Mouse (Mus musculus) forebrain, embryonic 10.5 days (tissue): Measurements from ENCODE around the gene Cygb. TPM values are rescaled to one million over a fixed set of nuclear protein-coding genes. Genes with fewer than 3 reads are reported as not detected.
"Not testable (repeated sequence)": the region's sequence is repeated elsewhere in the genome, so short reads cannot be mapped to it uniquely, and the experiment has no call there.

Experiments
- DNase-seq: peaks from one replicate; pipeline ENCODE4 v3.0.0-alpha.2; 2017; ENCODE audit warnings: low spot score; ENCODE audit errors: extremely low spot score
- H3K27ac ChIP-seq: fragments of 300-500 bp; sonication (generic); 2 replicates; pipeline ENCODE4 v1.5.1; 2016; ENCODE audit warnings: mild to moderate bottlenecking
- H3K27me3 ChIP-seq: fragments of 300-500 bp; sonication (generic); 2 replicates; pipeline ENCODE4 v1.6.1; 2016; ENCODE audit warnings: mild to moderate bottlenecking; ENCODE audit not compliant: poor library complexity, severe bottlenecking
- H3K36me3 ChIP-seq: fragments of 300-500 bp; sonication (generic); replicated peaks from 2 replicates; pipeline ENCODE4 v1.6.1; 2016; ENCODE audit warnings: mild to moderate bottlenecking, moderate library complexity
- H3K4me1 ChIP-seq: fragments of 300-500 bp; sonication (generic); 2 replicates; pipeline ENCODE4 v1.6.1; 2016
- H3K4me3 ChIP-seq: fragments of 300-500 bp; sonication (generic); 2 replicates; pipeline ENCODE4 v1.5.1; 2016; ENCODE audit warnings: mild to moderate bottlenecking, moderate library complexity
- H3K9me3 ChIP-seq: fragments of 300-500 bp; sonication (generic); 2 replicates; pipeline ENCODE4 v1.6.1; 2016; ENCODE audit warnings: mild to moderate bottlenecking, moderate library complexity
- WGBS: fragments of 180-500 bp; shearing (Covaris S2); methylation state at CpG from one replicate; pipeline ENCODE4 v1.1.7; 2016; 5-methylcytosine and 5-hydroxymethylcytosine counted together
- polyA plus RNA-seq: library from polyadenylated mRNA; unstranded; fragments of >200 nt; fragmentation: Nextera tagmentation; extraction: Ambion mirVana; gene quantifications from 2 replicates; pipeline ENCODE4 v1.2.1, GENCODE M21; 2016

Cygb gene
- polyA plus RNA-seq, 1 experiment from 2014 or later: 2.5 TPM

- Histone ChIP-seq H3K36me3 (peaks cover 82% of the 10 kb centered on the region), H3K9me3 (no peaks in the 10 kb centered on the region), H3K4me1 (peaks cover 1% of the 10 kb centered on the region; the same call in 1 of the 2 replicates), H3K27ac (no peak overlapping the region), H3K27me3 (no peaks in the 10 kb centered on the region), H3K4me3 (no peak overlapping the region)
- no peak for DNase-seq
- WGBS: 85% methylated on average over 14 of the region's 14 CpGs
These were observed 28.5 kb upstream of the Cygb start for GRCm38 (mm10) chr11:116682501-116683144.

DNA sequence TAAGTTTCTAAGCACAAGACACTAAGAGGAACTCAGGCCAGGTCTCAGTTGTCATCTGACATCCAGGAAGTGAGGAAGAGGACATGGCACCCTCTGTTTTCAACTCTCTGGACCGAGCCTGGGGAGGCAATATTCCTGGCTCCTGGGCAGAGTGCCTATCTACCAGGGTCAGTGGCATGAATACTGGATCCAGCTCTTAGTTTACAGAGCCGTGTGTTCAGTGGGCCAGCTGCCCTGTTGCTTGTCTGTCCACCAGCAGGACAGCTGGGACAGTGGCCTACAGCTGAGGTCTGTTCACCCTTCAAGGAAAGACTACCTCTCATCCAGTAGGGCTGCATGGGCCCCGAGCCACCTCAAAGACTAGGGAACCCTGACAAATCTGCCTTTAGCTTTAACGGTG, 27.0 kb upstream of the Cygb start:
- no peak overlapping the region for H3K27ac ChIP-seq
- no peaks in the 10 kb centered on the region for H3K4me1 ChIP-seq
- no peak for DNase-seq
- H3K27me3 ChIP-seq: no peaks in the 10 kb centered on the region
- peaks cover 95% of the 10 kb centered on the region for H3K36me3 ChIP-seq
- no peaks in the 10 kb centered on the region for H3K9me3 ChIP-seq
- no peak overlapping the region for H3K4me3 ChIP-seq
- whole genome bisulfite sequencing: 89% methylated on average over 4 of the region's 4 CpGs

DNA sequence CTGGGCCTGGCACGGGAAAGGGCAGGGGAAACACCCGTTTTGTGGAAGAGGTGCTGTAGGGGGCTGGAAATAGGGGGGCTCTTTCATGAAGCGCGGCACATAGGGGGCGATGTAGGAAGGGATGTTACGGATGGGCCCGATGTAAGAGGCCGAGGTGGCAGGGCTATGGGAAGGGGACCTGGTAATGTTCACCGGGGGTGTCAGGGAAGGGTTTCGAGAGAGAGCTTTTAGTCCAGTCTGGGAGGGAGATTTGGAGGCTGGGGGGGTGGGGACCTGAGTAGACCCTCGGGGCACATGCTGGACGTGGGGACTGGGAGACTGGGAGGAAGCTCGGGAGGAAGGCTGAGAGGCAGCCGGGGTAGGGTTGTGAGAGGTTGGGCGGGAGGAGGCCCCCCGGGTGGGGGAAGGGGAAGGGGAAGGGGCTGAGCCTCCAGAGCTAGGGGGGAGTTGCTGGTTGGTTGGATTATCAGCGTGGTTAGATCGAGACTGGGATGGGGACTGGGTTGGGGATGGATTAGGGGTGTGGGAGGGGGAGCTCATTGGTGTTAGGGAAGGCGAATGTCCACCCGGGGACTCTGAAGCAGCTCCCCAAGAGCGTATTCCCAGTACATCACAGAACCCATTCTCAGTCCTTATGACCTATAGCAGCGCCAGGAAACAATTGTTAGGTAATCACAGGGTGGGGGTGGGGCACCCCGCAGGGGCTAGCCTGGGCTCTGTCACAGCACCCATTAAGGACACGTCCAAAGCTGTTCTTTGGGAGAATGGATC, 26.4 kb upstream of the Cygb start:
- no peaks in the 10 kb centered on the region for H3K9me3 ChIP-seq
- H3K4me1 ChIP-seq: no peaks in the 10 kb centered on the region
- 79% methylated on average over 24 of the region's 24 CpGs for WGBS
- H3K36me3 ChIP-seq: peaks cover 97% of the 10 kb centered on the region
- no peaks in the 10 kb centered on the region for H3K27me3 ChIP-seq
- no peak overlapping the region for H3K27ac ChIP-seq
- no peak overlapping the region for H3K4me3 ChIP-seq
- no peak for DNase-seq

DNA sequence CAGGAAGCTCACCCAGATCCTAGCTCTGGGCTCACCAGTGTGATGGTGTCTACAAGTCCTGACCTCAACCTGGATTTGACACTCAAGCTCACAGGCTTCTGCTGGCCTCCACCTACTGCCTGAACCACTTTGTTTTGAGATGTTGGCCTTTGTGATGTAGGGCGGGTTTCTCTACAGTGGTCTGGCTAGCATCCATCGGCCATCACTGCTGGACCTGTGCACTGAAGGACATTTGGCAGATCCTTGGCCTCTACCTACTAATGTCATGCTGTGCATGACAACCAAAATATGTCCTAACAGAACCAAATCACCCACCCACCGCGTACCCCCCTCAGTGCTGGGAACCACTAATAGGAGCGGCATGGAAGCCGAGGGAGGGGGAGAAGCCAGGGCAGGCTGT, 25.0 kb upstream of the Cygb start:
- no peak for DNase-seq
- Histone ChIP-seq H3K4me3 (no peak overlapping the region), H3K27ac (no peak overlapping the region), H3K27me3 (no peaks in the 10 kb centered on the region), H3K36me3 (peaks cover 97% of the 10 kb centered on the region), H3K9me3 (no peaks in the 10 kb centered on the region), H3K4me1 (peaks cover 5% of the 10 kb centered on the region)
- 96% methylated on average over 6 of the region's 6 CpGs for WGBS

DNA sequence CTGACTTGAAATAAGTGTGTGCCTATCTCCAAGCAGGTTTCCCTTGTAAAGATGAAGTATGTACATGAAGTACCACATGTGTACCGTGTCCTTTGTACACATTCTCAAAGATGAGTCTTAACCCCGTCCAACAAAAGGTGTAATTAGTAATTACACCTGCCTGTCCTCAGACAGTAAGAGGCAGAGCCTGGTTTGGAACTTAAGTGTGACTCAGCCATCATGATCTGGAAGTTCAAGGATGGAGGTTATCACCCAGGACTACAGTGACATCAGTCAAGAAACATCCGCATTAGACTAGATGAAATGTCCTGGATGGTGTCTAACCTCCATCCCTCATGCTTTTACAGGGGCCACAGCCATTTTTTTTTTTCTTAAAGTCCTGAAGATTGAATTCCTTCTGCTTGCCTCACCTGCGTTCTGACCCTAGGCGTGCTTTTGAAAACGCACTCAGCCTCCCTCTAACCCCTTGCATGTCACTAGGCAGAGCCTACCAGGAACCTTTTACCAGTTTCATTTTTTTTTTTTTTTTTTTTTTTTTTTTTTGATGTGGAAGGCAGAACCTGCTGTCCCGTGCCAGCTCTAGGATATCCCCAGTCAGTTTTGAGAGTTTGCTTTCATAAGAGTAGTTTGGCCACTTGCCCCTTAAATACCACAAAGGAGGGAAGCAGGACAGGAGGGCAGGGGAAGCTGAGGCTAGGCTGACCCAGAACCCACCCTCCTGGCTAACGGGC, 23.8 kb upstream of the Cygb start:
- Histone ChIP-seq H3K4me1 (peaks cover 18% of the 10 kb centered on the region), H3K27me3 (no peaks in the 10 kb centered on the region), H3K36me3 (peaks cover 100% of the 10 kb centered on the region), H3K9me3 (no peaks in the 10 kb centered on the region), H3K27ac (no peak overlapping the region), H3K4me3 (no peak overlapping the region)
- DNase-seq: no peak
- WGBS: 93% methylated on average over 8 of the region's 8 CpGs

DNA sequence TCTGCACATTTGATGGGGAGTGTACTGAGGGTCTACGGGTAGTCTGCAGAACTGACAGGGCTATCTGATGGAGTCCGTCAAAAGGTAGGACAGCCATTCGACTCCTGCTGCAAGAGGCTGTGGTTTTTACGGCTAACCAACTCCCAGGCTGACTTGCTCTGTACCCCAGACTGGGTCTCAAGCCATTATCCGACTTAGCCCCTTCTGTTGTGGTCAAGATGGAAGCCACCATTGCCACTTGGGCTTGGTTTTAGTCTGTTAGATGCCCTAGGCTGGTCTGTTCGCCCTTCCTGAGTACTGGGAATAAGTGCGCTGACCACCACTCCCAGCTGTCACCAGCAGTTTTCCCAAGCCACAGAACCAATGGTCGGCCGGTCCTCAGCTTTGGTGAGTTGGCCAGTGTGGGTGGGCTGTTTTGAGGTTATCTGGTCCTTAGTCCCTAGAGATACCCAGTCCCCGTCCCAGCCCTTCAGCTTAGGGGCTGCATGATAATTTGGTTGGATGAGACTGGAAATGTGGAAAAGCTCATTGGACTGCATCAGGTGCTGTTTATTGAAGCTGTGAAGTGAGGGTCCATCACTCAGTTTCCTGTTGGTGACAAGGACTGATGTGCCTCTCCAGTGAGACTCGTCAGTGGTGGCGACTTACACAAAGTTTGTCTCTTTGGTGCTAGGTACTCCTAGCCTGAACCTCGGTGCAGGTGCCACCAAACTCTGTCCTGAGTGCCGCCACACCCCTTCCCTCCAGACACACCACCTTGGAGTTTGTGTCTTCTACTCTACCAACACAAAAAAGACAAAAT, 22.3 kb upstream of the Cygb start:
- WGBS: 92% methylated on average over 14 of the region's 14 CpGs
- Histone ChIP-seq H3K36me3 (peaks cover 89% of the 10 kb centered on the region), H3K27me3 (no peaks in the 10 kb centered on the region), H3K9me3 (no peaks in the 10 kb centered on the region), H3K4me3 (no peak overlapping the region), H3K27ac (no peak overlapping the region), H3K4me1 (peaks cover 26% of the 10 kb centered on the region)
- DNase-seq: no peak

DNA sequence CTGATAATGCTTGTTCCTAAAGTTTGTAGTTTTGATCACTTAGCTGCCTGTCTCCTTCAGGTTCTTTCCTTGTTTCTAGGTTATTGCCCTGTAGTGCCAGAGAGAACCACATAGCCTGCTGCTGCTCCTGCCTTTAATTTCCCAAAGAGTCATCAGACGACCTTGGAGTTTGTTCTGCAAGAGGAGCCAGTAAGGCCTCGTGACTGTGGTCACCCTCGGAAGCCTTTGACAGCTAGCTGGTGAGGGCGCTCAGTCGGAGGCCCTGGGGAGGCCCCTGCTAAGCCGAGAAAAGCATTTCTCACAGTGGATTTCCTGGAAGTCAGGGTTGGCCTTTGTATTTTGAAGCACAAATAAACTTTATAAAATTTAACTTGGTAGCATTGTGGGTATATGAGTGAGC, 21.3 kb upstream of the Cygb start:
- Histone ChIP-seq H3K36me3 (peaks cover 80% of the 10 kb centered on the region), H3K4me1 (peaks cover 35% of the 10 kb centered on the region)
- 88% methylated on average over 6 of the region's 6 CpGs for WGBS
- not testable (repeated sequence) for H3K4me3 ChIP-seq, H3K27ac ChIP-seq, H3K9me3 ChIP-seq, H3K27me3 ChIP-seq, DNase-seq

DNA sequence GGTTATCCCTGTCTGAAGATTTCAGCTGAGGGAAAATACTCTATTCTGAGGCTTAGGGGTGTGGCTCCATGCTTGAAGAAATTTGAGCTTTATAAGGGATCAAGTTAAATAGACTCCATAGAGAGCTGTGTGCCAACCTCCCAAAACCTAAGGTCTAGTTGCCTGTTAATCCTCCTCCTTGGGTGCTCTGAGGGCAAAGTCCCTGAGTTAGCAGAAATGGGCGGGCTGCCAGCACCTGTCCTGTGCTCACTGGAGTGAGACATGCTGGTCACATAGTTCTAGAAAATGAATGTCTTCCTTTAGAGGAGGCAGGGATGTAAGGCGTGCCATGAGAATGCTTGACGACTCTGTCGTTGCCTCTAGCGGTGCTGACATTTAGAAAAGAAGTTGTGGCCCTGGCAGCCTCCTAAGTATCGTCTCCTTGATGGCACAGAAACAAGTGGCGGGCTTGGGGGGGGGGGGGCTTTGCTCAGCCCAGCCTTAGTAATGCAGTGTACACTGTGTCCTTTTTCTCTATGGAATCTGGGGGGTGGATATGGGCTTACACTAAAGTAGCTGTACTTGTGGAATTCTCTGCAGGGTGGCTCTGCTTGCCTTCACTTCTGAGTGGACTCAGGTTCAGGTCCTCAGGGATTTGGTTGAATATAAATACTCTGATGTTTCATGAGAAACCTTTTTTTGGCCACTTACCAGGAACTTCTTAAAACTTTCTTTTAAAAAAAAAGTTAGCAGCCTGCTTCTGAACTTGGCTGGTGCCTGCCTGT, 20.7 kb upstream of the Cygb start:
- H3K9me3 ChIP-seq: no peaks in the 10 kb centered on the region
- H3K36me3 ChIP-seq: peaks cover 74% of the 10 kb centered on the region
- peaks cover 3% of the 10 kb centered on the region; the same call in 1 of the 2 replicates for H3K27me3 ChIP-seq
- 90% methylated on average over 7 of the region's 7 CpGs for WGBS
- peaks cover 36% of the 10 kb centered on the region for H3K4me1 ChIP-seq
- no peak overlapping the region for H3K4me3 ChIP-seq
- no peak for DNase-seq
- no peak overlapping the region for H3K27ac ChIP-seq

DNA sequence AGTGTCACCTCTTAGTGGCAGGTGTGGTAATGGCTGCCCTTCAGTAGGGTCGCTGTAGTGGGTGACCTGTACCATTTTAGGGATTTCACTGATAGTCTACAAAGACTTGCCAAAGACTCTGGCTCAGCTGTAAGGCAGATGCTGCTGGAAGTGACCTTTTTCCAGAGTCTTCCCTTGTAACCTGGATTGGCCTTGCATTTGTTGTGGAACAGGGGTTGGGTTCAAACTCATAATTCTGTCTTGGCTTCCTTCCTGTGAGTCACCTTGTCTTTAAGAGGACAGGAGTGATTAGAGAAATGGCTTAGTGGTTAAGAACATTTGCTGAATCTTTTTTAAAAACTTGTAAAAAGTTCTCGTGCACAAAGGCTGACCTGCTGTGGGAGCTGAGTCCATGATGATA, 19.3 kb upstream of the Cygb start:
- peaks cover 17% of the 10 kb centered on the region for H3K27me3 ChIP-seq
- peak overlapping the region; percentile 91 for H3K4me3 ChIP-seq
- peaks cover 50% of the 10 kb centered on the region for H3K4me1 ChIP-seq
- no peaks in the 10 kb centered on the region for H3K9me3 ChIP-seq
- no peak overlapping the region for H3K27ac ChIP-seq
- DNase-seq: no peak
- H3K36me3 ChIP-seq: peaks cover 60% of the 10 kb centered on the region
- 89% methylated on average over 2 of the region's 2 CpGs for WGBS

- Histone ChIP-seq H3K9me3 (no peaks in the 10 kb centered on the region), H3K4me3 (peak overlapping the region; percentile 91), H3K27ac (peak overlapping the region; percentile 95), H3K36me3 (peaks cover 52% of the 10 kb centered on the region), H3K27me3 (peaks cover 20% of the 10 kb centered on the region), H3K4me1 (peaks cover 55% of the 10 kb centered on the region)
- 28% methylated on average over 7 of the region's 7 CpGs for WGBS
- no peak for DNase-seq
These were observed 18.5 kb upstream of the Cygb start for GRCm38 (mm10) chr11:116672595-116672994.

GRCm38 (mm10) chr11:116671845-116672434, 17.8 kb upstream of the Cygb start:
- Histone ChIP-seq H3K27me3 (peaks cover 20% of the 10 kb centered on the region), H3K9me3 (no peaks in the 10 kb centered on the region), H3K27ac (peak overlapping the region; percentile 95), H3K36me3 (peaks cover 45% of the 10 kb centered on the region), H3K4me3 (peak overlapping the region; percentile 91), H3K4me1 (peaks cover 55% of the 10 kb centered on the region)
- under 1% methylated on average over 24 of the region's 24 CpGs for WGBS
- DNase-seq: no peak
